Mouse (Mus musculus) MEL (cell line): ENCODE measurements at regions not wholly inside any gene's neighbourhood (a gene's known extent, or its start where the extent isn't known, plus 50 kb on each side); places are given as distances from the start of the nearest gene placed in this dataset.
A peak's percentile ranks its signal among the peaks of the same experiment; 100 is the strongest.

ENCODE experiments used
- DNase-seq: peaks from one replicate; pipeline ENCODE4 v3.0.0; 2011; ENCODE audit warnings: low read depth, low spot score
- H3K27ac ChIP-seq: 2 replicates; pipeline ENCODE4 v1.5.1; 2012; ENCODE audit warnings: low read depth, mild to moderate bottlenecking, control low read depth, low read length, moderate library complexity; ENCODE audit not compliant: control insufficient read depth
- H3K27me3 ChIP-seq, 2 experiments: fragments of 150-350 bp in 1 of 2; sonication (generic) in 1 of 2; 2 replicates each; pipeline ENCODE4 v1.6.1; 2012; ENCODE audit warnings: low read length in 2 of 2, mild to moderate bottlenecking in 2 of 2, improper control_type of control experiment in 1 of 2, moderate library complexity in 1 of 2; ENCODE audit not compliant: insufficient read depth in 2 of 2, control insufficient read depth in 1 of 2
- H3K36me3 ChIP-seq, 2 experiments: 2 replicates each; pipeline ENCODE4 v1.6.1; 2012 to 2014; ENCODE audit warnings: low read length in 2 of 2, improper control_type of control experiment in 1 of 2, inconsistent platforms in 1 of 2, mild to moderate bottlenecking in 1 of 2; ENCODE audit not compliant: insufficient read depth in 2 of 2, control insufficient read depth in 1 of 2
- H3K4me1 ChIP-seq, 2 experiments: fragments of 150-350 bp in 1 of 2; sonication (generic) in 1 of 2; 2 replicates each; pipeline ENCODE4 v1.6.1; 2012; ENCODE audit warnings: low read length in 2 of 2, improper control_type of control experiment in 1 of 2, mild to moderate bottlenecking in 1 of 2; ENCODE audit not compliant: insufficient read depth in 2 of 2, control insufficient read depth in 1 of 2
- H3K4me3 ChIP-seq, 2 experiments: fragments of 150-350 bp in 1 of 2; sonication (generic) in 1 of 2; 2 replicates each; pipeline ENCODE4 v1.5.1; 2012; ENCODE audit warnings: low read depth in 2 of 2, low read length in 2 of 2, mild to moderate bottlenecking in 2 of 2, moderate library complexity in 2 of 2, control low read depth in 1 of 2, improper control_type of control experiment in 1 of 2; ENCODE audit not compliant: control insufficient read depth in 1 of 2, insufficient read depth in 1 of 2
- H3K79me2 ChIP-seq: 2 replicates; pipeline ENCODE4 v1.6.1; 2012; ENCODE audit warnings: mild to moderate bottlenecking, low read length, moderate library complexity; ENCODE audit not compliant: control insufficient read depth, poor library complexity, insufficient read depth
- H3K9ac ChIP-seq: 2 replicates; pipeline ENCODE4 v1.6.1; 2012; ENCODE audit warnings: low read depth, mild to moderate bottlenecking, control low read depth, low read length, moderate library complexity; ENCODE audit not compliant: control insufficient read depth, poor library complexity, severe bottlenecking
- H3K9me3 ChIP-seq: fragments of 150-350 bp; sonication (generic); replicated peaks from 2 replicates; pipeline ENCODE4 v1.6.1; 2012; ENCODE audit warnings: mild to moderate bottlenecking, low read length, improper control_type of control experiment, moderate library complexity; ENCODE audit not compliant: insufficient read depth
- CHD1 ChIP-seq: IDR thresholded peaks from 2 replicates; pipeline ENCODE4 v1.6.1; 2012; ENCODE audit warnings: low read depth, mild to moderate bottlenecking, inconsistent platforms, low read length, improper control_type of control experiment
- CHD2 ChIP-seq: IDR thresholded peaks from 2 replicates; pipeline ENCODE4 v1.6.1; 2011; ENCODE audit warnings: low read length, improper control_type of control experiment
- CTCF ChIP-seq, 3 experiments: IDR thresholded peaks in 2 of 3; conservative IDR thresholded peaks in 1 of 3; 2 replicates each; pipeline ENCODE4 v1.5.1; 2011 to 2012; ENCODE audit warnings: low read length in 3 of 3, low read depth in 2 of 3, mild to moderate bottlenecking in 2 of 3, improper control_type of control experiment in 1 of 3, inconsistent platforms in 1 of 3, mixed read lengths in 1 of 3, moderate library complexity in 1 of 3; ENCODE audit not compliant: control insufficient read depth in 1 of 3, insufficient read depth in 1 of 3, poor library complexity in 1 of 3, severe bottlenecking in 1 of 3
- ELF1 ChIP-seq: IDR thresholded peaks from 2 replicates; pipeline ENCODE4 v1.6.1; 2014; ENCODE audit warnings: low read depth, mild to moderate bottlenecking, inconsistent platforms, low read length, improper control_type of control experiment, moderate library complexity
- ETS1 ChIP-seq: IDR thresholded peaks from 2 replicates; pipeline ENCODE4 v1.6.1; 2012; ENCODE audit warnings: low read depth, mild to moderate bottlenecking, inconsistent platforms, low read length, improper control_type of control experiment, moderate library complexity
- GATA1 ChIP-seq: IDR thresholded peaks from 2 replicates; pipeline ENCODE4 v1.6.1; 2011; ENCODE audit warnings: low read depth, low read length, improper control_type of control experiment
- HCFC1 ChIP-seq: IDR thresholded peaks from 2 replicates; pipeline ENCODE4 v1.6.1; 2012; ENCODE audit warnings: low read depth, mild to moderate bottlenecking, inconsistent platforms, low read length, improper control_type of control experiment, moderate library complexity
- JUND ChIP-seq: IDR thresholded peaks from 2 replicates; pipeline ENCODE4 v1.6.1; 2011; ENCODE audit warnings: low read depth, mild to moderate bottlenecking, improper control_type of control experiment, low read length
- KAT2A ChIP-seq: conservative IDR thresholded peaks from 2 replicates; pipeline ENCODE4 v1.6.1; 2012; ENCODE audit warnings: low read depth, low read length, improper control_type of control experiment, inconsistent platforms
- MEF2A ChIP-seq: IDR thresholded peaks from 2 replicates; pipeline ENCODE4 v1.6.1; 2014; ENCODE audit warnings: low read depth, mild to moderate bottlenecking, inconsistent platforms, low read length, improper control_type of control experiment; ENCODE audit not compliant: poor library complexity, insufficient replicate concordance, severe bottlenecking; ENCODE audit errors: extremely low read depth
- MYB ChIP-seq: IDR thresholded peaks from 2 replicates; pipeline ENCODE4 v1.6.1; 2011; ENCODE audit warnings: mild to moderate bottlenecking, low read depth, low read length, improper control_type of control experiment
- MYC ChIP-seq: IDR thresholded peaks from 2 replicates; pipeline ENCODE4 v1.6.1; 2011; ENCODE audit warnings: low read depth, mild to moderate bottlenecking, low read length, improper control_type of control experiment, moderate library complexity
- NRF1 ChIP-seq: IDR thresholded peaks from 2 replicates; pipeline ENCODE4 v1.6.1; 2014; ENCODE audit warnings: low read depth, mild to moderate bottlenecking, inconsistent platforms, low read length, improper control_type of control experiment, moderate library complexity; ENCODE audit not compliant: poor library complexity, insufficient read depth, severe bottlenecking
- POLR2AphosphoS2 ChIP-seq: IDR thresholded peaks from 2 replicates; pipeline ENCODE4 v1.6.1; 2011; ENCODE audit warnings: low read length, improper control_type of control experiment
- RAD21 ChIP-seq: IDR thresholded peaks from 2 replicates; pipeline ENCODE4 v1.6.1; 2011; ENCODE audit warnings: mild to moderate bottlenecking, low read depth, low read length, improper control_type of control experiment
- RCOR1 ChIP-seq: IDR thresholded peaks from 2 replicates; pipeline ENCODE4 v1.6.1; 2012; ENCODE audit warnings: low read depth, mild to moderate bottlenecking, inconsistent platforms, low read length, improper control_type of control experiment
- TBP ChIP-seq: IDR thresholded peaks from 2 replicates; pipeline ENCODE4 v1.8.0; 2011; ENCODE audit warnings: low read depth, low read length, improper control_type of control experiment
- TCF12 ChIP-seq: IDR thresholded peaks from 2 replicates; pipeline ENCODE4 v1.6.1; 2014; ENCODE audit warnings: low read depth, mild to moderate bottlenecking, inconsistent platforms, low read length, improper control_type of control experiment, moderate library complexity
- ZC3H11A ChIP-seq: IDR thresholded peaks from 2 replicates; pipeline ENCODE4 v1.6.1; 2012; ENCODE audit warnings: low read depth, mild to moderate bottlenecking, inconsistent platforms, low read length, improper control_type of control experiment
- ZKSCAN1 ChIP-seq: IDR thresholded peaks from 2 replicates; pipeline ENCODE4 v1.6.1; 2012; ENCODE audit warnings: low read depth, mild to moderate bottlenecking, inconsistent platforms, low read length, improper control_type of control experiment, moderate library complexity

DNA sequence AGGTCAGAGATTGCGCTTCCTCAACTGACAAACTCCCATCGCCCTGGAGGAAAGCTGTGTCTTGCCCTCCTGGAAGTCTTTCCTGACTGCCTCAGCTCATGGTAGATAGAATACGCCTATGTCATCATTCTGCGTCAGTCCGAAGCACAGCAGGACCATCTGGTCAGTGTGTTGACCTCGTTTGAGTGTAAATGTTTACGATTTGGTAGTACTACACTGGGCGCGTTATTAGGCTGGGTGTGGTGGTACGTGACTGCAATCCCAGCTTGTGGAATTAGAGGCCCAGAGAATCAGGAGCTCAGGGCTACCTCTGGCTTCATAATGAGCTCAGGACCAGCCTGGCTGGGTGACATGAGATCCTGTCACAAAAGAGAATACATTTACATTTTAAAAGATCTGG, 62.0 kb upstream of the Cbln4 start:
- no peak overlapping the region for H3K27ac ChIP-seq
- no peaks in the 10 kb centered on the region for H3K36me3 ChIP-seq
- H3K4me1 ChIP-seq, result no peaks in the 10 kb centered on the region
- no peaks in the 10 kb centered on the region for H3K79me2 ChIP-seq
- H3K4me3 ChIP-seq, result no peak overlapping the region
- H3K27me3 ChIP-seq, result no peaks in the 10 kb centered on the region
- H3K9me3 ChIP-seq, result no peaks in the 10 kb centered on the region
- no peak for TF ChIP-seq RCOR1
- TF ChIP-seq ETS1, result no peak
- TF ChIP-seq MEF2A, result no peak
- TF ChIP-seq RAD21, result no peak
- TF ChIP-seq MYB, result no peak
- no peak for TF ChIP-seq ELF1
- no peak for TF ChIP-seq NRF1
- TF ChIP-seq KAT2A, result no peak
- TF ChIP-seq CHD2, result no peak
- no peak for TF ChIP-seq MYC
- TF ChIP-seq TBP, result no peak
- TF ChIP-seq GATA1, result no peak
- TF ChIP-seq HCFC1, result no peak
- TF ChIP-seq CTCF (IDR thresholded peaks at IDR 0.05 in 2 of 3, conservative IDR thresholded peaks at IDR 0.05 in 1 of 3; ENCODE audit: control insufficient read depth in 1 of 3, insufficient read depth in 1 of 3, low read depth in 2 of 3, low read length in 3 of 3, poor library complexity in 1 of 3, severe bottlenecking in 1 of 3), result no peak
- TF ChIP-seq, all 39 proteins: peak for 0
- DNase-seq, result no peak
- no peak overlapping the region for H3K9ac ChIP-seq

DNA sequence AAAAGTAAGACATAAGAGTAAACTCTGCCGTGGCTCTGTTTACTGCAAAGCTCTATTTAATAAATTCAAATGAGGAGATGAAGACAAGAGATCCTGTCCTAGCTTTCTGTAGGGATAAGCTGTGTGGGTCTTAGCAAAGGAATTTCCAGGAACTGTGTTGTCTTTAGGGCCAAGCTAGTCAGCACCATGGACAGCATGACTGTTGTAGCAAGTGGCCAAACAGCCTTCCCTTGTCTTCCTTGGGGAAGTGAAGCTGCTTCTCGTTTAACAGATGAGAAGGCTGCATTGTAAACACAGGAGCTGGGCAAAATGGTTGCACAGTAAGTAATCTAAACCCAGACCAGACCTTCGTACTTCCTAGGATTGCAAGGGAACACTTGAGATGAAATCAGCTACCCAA, 67.4 kb upstream of the Cbln4 start:
- Histone ChIP-seq H3K4me3 (no peak overlapping the region), H3K36me3 (no peaks in the 10 kb centered on the region), H3K9me3 (no peaks in the 10 kb centered on the region), H3K9ac (no peak overlapping the region), H3K79me2 (no peaks in the 10 kb centered on the region), H3K4me1 (no peaks in the 10 kb centered on the region), H3K27ac (no peak overlapping the region), H3K27me3 (no peaks in the 10 kb centered on the region)
- TF ChIP-seq ZKSCAN1, result no peak
- no peak for TF ChIP-seq POLR2AphosphoS2
- peak; percentile 10 for DNase-seq

DNA sequence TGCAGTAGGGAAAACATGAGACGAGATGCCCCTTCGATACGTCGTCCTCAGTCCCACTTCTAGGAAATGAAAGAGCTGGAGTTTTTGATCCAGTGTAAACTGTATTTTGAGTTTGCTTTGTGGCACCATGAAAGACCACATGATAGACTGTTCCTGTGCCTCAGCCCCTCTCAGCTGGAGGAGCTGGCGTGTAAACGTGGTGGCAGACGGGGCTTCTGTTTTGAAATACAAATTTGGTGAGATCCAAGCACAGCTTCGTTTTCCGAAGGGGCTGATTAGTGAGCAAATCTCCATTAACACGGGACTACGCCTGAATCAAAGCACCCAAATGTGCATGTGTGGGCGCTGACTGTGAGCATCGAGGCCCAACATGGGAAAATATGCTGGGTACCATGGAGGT, 70.4 kb upstream of the Cbln4 start:
- H3K27me3 ChIP-seq, result no peaks in the 10 kb centered on the region; a peak in 1 of 4 replicates
- H3K4me3 ChIP-seq, result no peak overlapping the region
- H3K36me3 ChIP-seq, result no peaks in the 10 kb centered on the region
- no peaks in the 10 kb centered on the region for H3K4me1 ChIP-seq
- no peaks in the 10 kb centered on the region for H3K79me2 ChIP-seq
- H3K9ac ChIP-seq, result no peak overlapping the region
- H3K9me3 ChIP-seq, result no peaks in the 10 kb centered on the region
- TF ChIP-seq JUND (no peak), NRF1 (no peak), TCF12 (no peak), CHD1 (no peak), MEF2A (no peak), ZC3H11A (no peak)
- H3K27ac ChIP-seq, result no peak overlapping the region
- DNase-seq, result no peak
